Mouse (Mus musculus) liver, embryonic 14.5 days (tissue): ENCODE measurements around the gene Mcf2l. TPM values are rescaled to one million over a fixed set of nuclear protein-coding genes. Genes with fewer than 3 reads are reported as not detected.

ENCODE experiments used
- ATAC-seq: fragments of 200-750 bp; cut with Nextera tagmentation; 2 replicates; pipeline ENCODE4 v1.8.0; 2017; ENCODE audit warnings: moderate number of reproducible peaks, mild to moderate bottlenecking, moderate library complexity; ENCODE audit not compliant: insufficient read depth
- DNase-seq, 3 experiments: peaks; one replicate each; pipeline ENCODE4 v3.0.0-alpha.2; 2012 to 2013; ENCODE audit warnings: low read depth in 3 of 3, low spot score in 3 of 3
- H3K27ac ChIP-seq: fragments of 300-500 bp; sonication (generic); 2 replicates; pipeline ENCODE4 v1.5.1; 2014; ENCODE audit warnings: moderate library complexity, mild to moderate bottlenecking, control low read depth, inconsistent platforms
- H3K27me3 ChIP-seq: fragments of 300-500 bp; sonication (generic); 2 replicates; pipeline ENCODE4 v1.6.1; 2014; ENCODE audit warnings: mild to moderate bottlenecking, low read length, moderate library complexity; ENCODE audit not compliant: control insufficient read depth, insufficient read depth
- H3K36me3 ChIP-seq: fragments of 300-500 bp; sonication (generic); replicated peaks from 2 replicates; pipeline ENCODE4 v1.6.1; 2014; ENCODE audit warnings: low read depth; ENCODE audit not compliant: control insufficient read depth, insufficient read depth
- H3K4me1 ChIP-seq, 2 experiments: fragments of 200-500 bp in 1 of 2; fragments of 300-500 bp in 1 of 2; sonication (generic) in 1 of 2; replicated peaks; 2 replicates each; pipeline ENCODE4 v1.6.1; 2012 to 2014; ENCODE audit warnings: antibody characterized with exemption in 1 of 2, inconsistent platforms in 1 of 2, low read length in 1 of 2; ENCODE audit not compliant: control insufficient read depth in 2 of 2, insufficient read depth in 2 of 2
- H3K4me2 ChIP-seq: fragments of 300-500 bp; sonication (generic); 2 replicates; pipeline ENCODE4 v1.6.1; 2014; ENCODE audit warnings: low read depth, mild to moderate bottlenecking, control low read depth, moderate library complexity
- H3K4me3 ChIP-seq, 2 experiments: fragments of 200-500 bp in 1 of 2; fragments of 300-500 bp in 1 of 2; sonication (generic) in 1 of 2; 2 replicates each; pipeline ENCODE4 v1.5.1; 2012 to 2014; ENCODE audit warnings: low read depth in 2 of 2, low read length in 2 of 2, mild to moderate bottlenecking in 2 of 2, control low read depth in 1 of 2, inconsistent platforms in 1 of 2, moderate library complexity in 1 of 2; ENCODE audit not compliant: insufficient read depth in 1 of 2
- H3K9ac ChIP-seq: fragments of 300-500 bp; sonication (generic); replicated peaks from 2 replicates; pipeline ENCODE4 v1.6.1; 2014; ENCODE audit warnings: mild to moderate bottlenecking, control low read depth, moderate library complexity
- H3K9me3 ChIP-seq: fragments of 300-500 bp; sonication (generic); 2 replicates; pipeline ENCODE4 v1.6.1; 2016; ENCODE audit warnings: low read length, mixed read lengths; ENCODE audit not compliant: control insufficient read depth
- CTCF ChIP-seq: IDR thresholded peaks from 2 replicates; pipeline ENCODE4 v1.5.1; 2016; ENCODE audit warnings: antibody characterized with exemption, low read depth, control low read depth
- EP300 ChIP-seq: IDR thresholded peaks from 2 replicates; pipeline ENCODE4 v1.6.1; 2016; ENCODE audit warnings: antibody characterized with exemption, low read depth
- WGBS: fragments of 180-500 bp; shearing (Covaris S2); extraction: QIAGEN DNeasy Blood & Tissue Kit; methylation state at CpG from one replicate; pipeline ENCODE4 v1.1.7; 2014; ENCODE audit not compliant: insufficient replicate concordance; 5-methylcytosine and 5-hydroxymethylcytosine counted together
- microRNA-seq: library from miRNA; unstranded; fragments of <30 nt; microRNA quantifications from one replicate; pipeline ENCODE4, GENCODE M21; 2016
- polyA plus RNA-seq, 2 experiments: library from polyadenylated mRNA; depleted of rRNA in 1 of 2; stranded (reverse) in 1 of 2; unstranded in 1 of 2; fragments of >200 nt; fragmentation: Nextera tagmentation in 1 of 2; extraction: Ambion mirVana in 1 of 2; gene quantifications; 2 replicates each; pipeline versions ENCODE4 v1.2.1 to v1.2.3; 2012 to 2014

Mcf2l gene
- polyA plus RNA-seq, 2 experiments, result 0.44 to 0.72 TPM

GRCm38 (mm10) chr8:13057351-13057750, 183.7 kb downstream of the Mcf2l start:
- H3K36me3 ChIP-seq, result no peaks in the 10 kb centered on the region
- H3K27me3 ChIP-seq, result no peaks in the 10 kb centered on the region
- ATAC-seq (peak; percentile 73), DNase-seq (peak in 2 of 3 experiments; percentile 20 to 26)
- H3K4me1 ChIP-seq, result peaks cover 0 to 4% of the 10 kb centered on the region in 2 experiments; a peak in 1 of 4 replicates
- WGBS, result 54% methylated on average over 4 of the region's 4 CpGs
- no peak for TF ChIP-seq EP300
- no peak for TF ChIP-seq CTCF
- no peaks in the 10 kb centered on the region for H3K9me3 ChIP-seq
- H3K9ac ChIP-seq, result no peak overlapping the region
- H3K27ac ChIP-seq, result no peak overlapping the region
- no peak overlapping the region for H3K4me3 ChIP-seq
- peak overlapping the region; percentile 8; the same call in 1 of the 2 replicates for H3K4me2 ChIP-seq

GRCm38 (mm10) chr8:13060441-13061150, 187.0 kb downstream of the Mcf2l start, which contains the start of gene Proz:
TSS of gene Proz (plus strand) at chr8:13060914.
- WGBS, result 57% methylated on average over 17 of the region's 17 CpGs
- ATAC-seq (peak; percentile 58), DNase-seq (peak in 1 of 3 experiments; percentile 22)
- H3K4me1 ChIP-seq, result peaks cover 0 to 7% of the 10 kb centered on the region in 2 experiments; a peak in 2 of 4 replicates
- TF ChIP-seq CTCF, result no peak
- TF ChIP-seq EP300, result no peak
- no peaks in the 10 kb centered on the region for H3K36me3 ChIP-seq
- H3K27ac ChIP-seq, result no peak within 1 kb of the TSS
- H3K9ac ChIP-seq, result 0 out of 2 replicates have a peak within 1 kb of the TSS, but pooled peaks have one; percentile 9
- H3K9me3 ChIP-seq, result no peaks in the 10 kb centered on the region
- peak within 1 kb of the TSS; percentile 46 for H3K4me2 ChIP-seq
- no peaks in the 10 kb centered on the region for H3K27me3 ChIP-seq
- peak within 1 kb of the TSS; percentile 27 to 43 for H3K4me3 ChIP-seq

GRCm38 (mm10) chr8:13063112-13063511, 189.5 kb downstream of the Mcf2l start:
- no peaks in the 10 kb centered on the region for H3K36me3 ChIP-seq
- H3K9me3 ChIP-seq, result no peaks in the 10 kb centered on the region
- peaks cover 0 to 3% of the 10 kb centered on the region in 2 experiments; a peak in 2 of 4 replicates for H3K4me1 ChIP-seq
- ATAC-seq, result no peak
- WGBS, result 51% methylated on average over 16 of the region's 16 CpGs
- H3K27me3 ChIP-seq, result no peaks in the 10 kb centered on the region
- no peak overlapping the region for H3K4me3 ChIP-seq
- DNase-seq, result no peak
- H3K9ac ChIP-seq, result no peak overlapping the region
- H3K27ac ChIP-seq, result no peak overlapping the region
- TF ChIP-seq EP300 (no peak), CTCF (no peak)
- no peak overlapping the region for H3K4me2 ChIP-seq

Small RNA genes lying within 50 kb of the gene (microRNA-seq; reads per million reads assigned to microRNA genes)
- gene Gm38671, result not detected

Other genes with a start within 250 kb of the Mcf2l start
- gene Tubgcp3, start 201.6 kb upstream of the Mcf2l start, polyA plus RNA-seq (2012; rRNA removed), result 39.4 and 39.8 TPM in 2 replicates
- 26.1 and 31.2 TPM in 2 replicates for gene Tubgcp3, start 201.6 kb upstream of the Mcf2l start, polyA plus RNA-seq (2014; fragmentation: Nextera tagmentation; extraction: Ambion mirVana)
- gene Atp11a, start 116.8 kb upstream of the Mcf2l start, polyA plus RNA-seq (2012; rRNA removed), result 2.3 and 2.7 TPM in 2 replicates
- 0.76 and 1.2 TPM in 2 replicates for gene Atp11a, start 116.8 kb upstream of the Mcf2l start, polyA plus RNA-seq (2014; fragmentation: Nextera tagmentation; extraction: Ambion mirVana)
- 4.4 and 5.8 TPM in 2 replicates for gene F7, start 152.2 kb downstream of the Mcf2l start, polyA plus RNA-seq (2012; rRNA removed)
- gene F7, start 152.2 kb downstream of the Mcf2l start, polyA plus RNA-seq (2014; fragmentation: Nextera tagmentation; extraction: Ambion mirVana), result 3.9 and 4.1 TPM in 2 replicates
- gene F10, start 163.5 kb downstream of the Mcf2l start, polyA plus RNA-seq (2012; rRNA removed), result 29.9 and 43.2 TPM in 2 replicates
- gene F10, start 163.5 kb downstream of the Mcf2l start, polyA plus RNA-seq (2014; fragmentation: Nextera tagmentation; extraction: Ambion mirVana), result 70.8 and 81.6 TPM in 2 replicates
- gene Proz, start 187.1 kb downstream of the Mcf2l start, polyA plus RNA-seq (2012; rRNA removed), result 22.6 and 24.6 TPM in 2 replicates
- gene Proz, start 187.1 kb downstream of the Mcf2l start, polyA plus RNA-seq (2014; fragmentation: Nextera tagmentation; extraction: Ambion mirVana), result 30.2 and 31.1 TPM in 2 replicates
- 9.9 and 10.9 TPM in 2 replicates for gene Pcid2, start 231.7 kb downstream of the Mcf2l start, polyA plus RNA-seq (2012; rRNA removed)
- 12.3 and 13.2 TPM in 2 replicates for gene Pcid2, start 231.7 kb downstream of the Mcf2l start, polyA plus RNA-seq (2014; fragmentation: Nextera tagmentation; extraction: Ambion mirVana)
- 38.9 and 48.5 TPM in 2 replicates for gene Cul4a, start 231.8 kb downstream of the Mcf2l start, polyA plus RNA-seq (2012; rRNA removed)
- gene Cul4a, start 231.8 kb downstream of the Mcf2l start, polyA plus RNA-seq (2014; fragmentation: Nextera tagmentation; extraction: Ambion mirVana), result 68.8 and 83.0 TPM in 2 replicates